Mouse (Mus musculus) ES-E14 (cell line): ENCODE data around the gene Hist1h2bb. TPM values are rescaled to one million over a fixed set of nuclear protein-coding genes. Genes with fewer than 3 reads are reported as not detected.

Experiments used
- DNase-seq: peaks from one replicate; pipeline ENCODE4 v3.0.0-alpha.2; 2013; ENCODE audit warnings: low read depth, low spot score
- H3K27ac ChIP-seq: 2 replicates; pipeline ENCODE4 v1.5.1; 2012; ENCODE audit warnings: low read depth, mild to moderate bottlenecking, low read length, moderate library complexity, mixed read lengths; ENCODE audit not compliant: poor library complexity, insufficient read depth, severe bottlenecking
- H3K36me3 ChIP-seq: 2 replicates; pipeline ENCODE4 v1.6.1; 2012; ENCODE audit warnings: mild to moderate bottlenecking, low read length, moderate library complexity, mixed read lengths; ENCODE audit not compliant: control insufficient read depth, poor library complexity, insufficient read depth, severe bottlenecking
- H3K4me1 ChIP-seq, 2 experiments: fragments of 150-350 bp in 1 of 2; sonication (generic) in 1 of 2; 2 replicates each; pipeline ENCODE4 v1.6.1; 2012; ENCODE audit warnings: low read length in 2 of 2, mild to moderate bottlenecking in 1 of 2, mixed read lengths in 1 of 2; ENCODE audit not compliant: control insufficient read depth in 2 of 2, insufficient read depth in 2 of 2, poor library complexity in 1 of 2
- H3K4me3 ChIP-seq, 2 experiments: fragments of 150-350 bp in 1 of 2; sonication (generic) in 1 of 2; 2 replicates each; pipeline ENCODE4 v1.5.1; 2012; ENCODE audit warnings: low read length in 2 of 2, low read depth in 1 of 2, mild to moderate bottlenecking in 1 of 2, mixed read lengths in 1 of 2; ENCODE audit not compliant: insufficient read depth in 1 of 2, poor library complexity in 1 of 2, severe bottlenecking in 1 of 2
- H3K9ac ChIP-seq: 2 replicates; pipeline ENCODE4 v1.6.1; 2012; ENCODE audit warnings: low read depth, mild to moderate bottlenecking, low read length, mixed read lengths; ENCODE audit not compliant: poor library complexity, insufficient read depth, severe bottlenecking
- H3K9me3 ChIP-seq: fragments of 150-350 bp; sonication (generic); 2 replicates; pipeline ENCODE4 v1.6.1; 2012; ENCODE audit warnings: low read depth, mild to moderate bottlenecking, low read length; ENCODE audit not compliant: control insufficient read depth, insufficient read depth
- CHD2 ChIP-seq: IDR thresholded peaks from 2 replicates; pipeline ENCODE4 v1.6.1; 2014; ENCODE audit warnings: mild to moderate bottlenecking, low read depth, low read length, inconsistent platforms
- HCFC1 ChIP-seq: IDR thresholded peaks from 2 replicates; pipeline ENCODE4 v1.6.1; 2012; ENCODE audit warnings: low read length, inconsistent platforms, borderline replicate concordance; ENCODE audit not compliant: insufficient read depth
- MAFK ChIP-seq: IDR thresholded peaks from 2 replicates; pipeline ENCODE4 v1.6.1; 2014; ENCODE audit warnings: mild to moderate bottlenecking, low read depth, low read length, inconsistent platforms; ENCODE audit not compliant: insufficient read depth
- ZC3H11A ChIP-seq: IDR thresholded peaks from 2 replicates; pipeline ENCODE4 v1.6.1; 2012; ENCODE audit warnings: low read depth, mild to moderate bottlenecking, inconsistent platforms, low read length, borderline replicate concordance
- ZNF384 ChIP-seq: IDR thresholded peaks from 2 replicates; pipeline ENCODE4 v1.6.1; 2012; ENCODE audit warnings: low read depth, low read length, inconsistent platforms
- in situ Hi-C, 2 experiments: fragments of 600-800 bp; cut with MboI; formaldehyde crosslinking; loops; one replicate each; pipeline ENCODE4 v1.15.1; 2025; ENCODE audit warnings: low sequenced_read_pairs in 2 of 2, inconsistent platforms in 1 of 2; ENCODE audit not compliant: unreplicated experiment in 2 of 2
- total RNA-seq: library from RNA; depleted of rRNA; stranded (reverse); fragments of 300-350 nt; gene quantifications from 2 replicates; pipeline ENCODE4 v1.2.3, GENCODE M21; 2012

Hist1h2bb gene
- total RNA-seq, 1 experiment, result 1,736 TPM

- in situ Hi-C loops, result no loop called here
- no peak overlapping the region for H3K9ac ChIP-seq
- DNase-seq, result no peak
- no peak overlapping the region for H3K4me3 ChIP-seq
- no peaks in the 10 kb centered on the region for H3K9me3 ChIP-seq
- H3K4me1 ChIP-seq, result no peaks in the 10 kb centered on the region
- TF ChIP-seq MAFK (no peak), CHD2 (no peak), HCFC1 (no peak), ZC3H11A (no peak), ZNF384 (no peak)
- no peak overlapping the region for H3K27ac ChIP-seq
- H3K36me3 ChIP-seq, result no peaks in the 10 kb centered on the region
Observed at GRCm38 (mm10) chr13:23724239-23724638, 22.3 kb upstream of the Hist1h2bb start.

- in situ Hi-C loops, result no loop called here
- no peak for DNase-seq
- TF ChIP-seq ZNF384, result no peak
- no peak for TF ChIP-seq ZC3H11A
- TF ChIP-seq MAFK, result no peak
- TF ChIP-seq CHD2, result no peak
- TF ChIP-seq HCFC1, result no peak
- H3K4me1 ChIP-seq, result no peaks in the 10 kb centered on the region
- no peaks in the 10 kb centered on the region for H3K36me3 ChIP-seq
- H3K9me3 ChIP-seq, result no peaks in the 10 kb centered on the region
- no peak overlapping the region for H3K27ac ChIP-seq
- no peak overlapping the region for H3K9ac ChIP-seq
- H3K4me3 ChIP-seq, result no peak overlapping the region
Observed at GRCm38 (mm10) chr13:23725213-23725612, 21.3 kb upstream of the Hist1h2bb start.

DNA sequence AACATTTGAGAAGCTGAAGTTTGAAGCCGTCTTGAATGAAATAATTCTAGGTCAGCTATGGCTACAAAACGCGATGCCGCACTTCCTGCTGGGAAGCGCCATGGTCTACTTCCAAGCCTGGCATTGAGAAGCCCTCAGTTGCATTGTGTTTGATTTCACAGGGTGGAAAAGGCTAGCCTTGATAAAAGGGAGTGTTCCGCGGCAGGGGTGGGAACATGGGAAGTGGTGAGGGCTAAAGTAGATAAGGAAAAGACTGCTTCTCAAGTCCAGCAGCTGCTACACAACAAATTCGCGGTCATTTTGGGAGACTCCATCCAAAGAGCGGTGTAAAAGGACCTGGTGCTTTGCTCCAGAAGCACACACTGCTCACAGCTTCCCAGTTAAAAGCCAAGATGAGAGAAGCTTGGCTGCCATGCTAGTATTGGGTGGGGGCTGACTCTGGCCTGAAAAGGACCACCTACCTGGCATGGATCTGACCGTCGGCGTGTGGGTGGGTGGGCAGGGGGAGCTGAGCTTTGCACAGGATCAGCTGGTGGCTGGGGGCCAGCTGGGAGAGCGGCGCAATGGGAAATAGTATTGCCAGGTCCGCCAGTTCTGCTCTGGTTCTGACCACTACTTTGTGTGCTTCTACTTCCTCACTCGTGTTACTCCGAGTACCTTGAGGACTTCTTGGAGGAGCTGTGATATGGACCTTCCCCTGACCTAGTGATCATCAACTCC is 17.9 kb upstream of the Hist1h2bb start:
- no peak overlapping the region for H3K9ac ChIP-seq
- DNase-seq, result no peak
- no peaks in the 10 kb centered on the region for H3K9me3 ChIP-seq
- in situ Hi-C loops, result no loop called here
- H3K4me1 ChIP-seq, result 0 out of 4 replicates have a peak, but pooled peaks cover 0 to 2% of the 10 kb centered on the region in 2 experiments
- H3K36me3 ChIP-seq, result no peaks in the 10 kb centered on the region
- H3K27ac ChIP-seq, result no peak overlapping the region
- TF ChIP-seq HCFC1 (no peak), MAFK (no peak), CHD2 (no peak), ZNF384 (no peak), ZC3H11A (no peak)
- H3K4me3 ChIP-seq, result no peak overlapping the region

DNA sequence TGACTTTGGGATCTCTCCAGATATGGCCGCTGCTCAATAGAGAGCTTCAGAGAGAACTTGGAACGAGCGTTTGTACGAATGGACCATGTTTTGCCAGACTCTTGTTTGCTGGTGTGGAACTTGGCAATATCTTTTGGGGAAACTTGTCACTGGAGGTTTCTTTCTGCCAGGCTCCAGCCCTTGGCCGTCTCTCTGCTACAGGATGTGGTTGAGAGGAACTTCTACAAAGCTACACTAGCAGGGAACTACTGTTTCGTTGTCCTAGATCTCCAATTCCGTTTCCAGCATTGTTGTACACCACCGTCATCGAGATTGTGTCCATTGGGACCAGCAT is 17.4 kb upstream of the Hist1h2bb start:
- Histone ChIP-seq H3K4me1 (0 out of 4 replicates have a peak, but pooled peaks cover 0 to 2% of the 10 kb centered on the region in 2 experiments), H3K9me3 (no peaks in the 10 kb centered on the region), H3K27ac (no peak overlapping the region), H3K36me3 (no peaks in the 10 kb centered on the region), H3K4me3 (no peak overlapping the region), H3K9ac (no peak overlapping the region)
- in situ Hi-C loops, result no loop called here
- TF ChIP-seq ZNF384 (no peak), MAFK (no peak), HCFC1 (no peak), ZC3H11A (no peak), CHD2 (no peak)
- no peak for DNase-seq
